Mouse (Mus musculus): ENCODE data around the gene Hist3h2ba.

DNA sequence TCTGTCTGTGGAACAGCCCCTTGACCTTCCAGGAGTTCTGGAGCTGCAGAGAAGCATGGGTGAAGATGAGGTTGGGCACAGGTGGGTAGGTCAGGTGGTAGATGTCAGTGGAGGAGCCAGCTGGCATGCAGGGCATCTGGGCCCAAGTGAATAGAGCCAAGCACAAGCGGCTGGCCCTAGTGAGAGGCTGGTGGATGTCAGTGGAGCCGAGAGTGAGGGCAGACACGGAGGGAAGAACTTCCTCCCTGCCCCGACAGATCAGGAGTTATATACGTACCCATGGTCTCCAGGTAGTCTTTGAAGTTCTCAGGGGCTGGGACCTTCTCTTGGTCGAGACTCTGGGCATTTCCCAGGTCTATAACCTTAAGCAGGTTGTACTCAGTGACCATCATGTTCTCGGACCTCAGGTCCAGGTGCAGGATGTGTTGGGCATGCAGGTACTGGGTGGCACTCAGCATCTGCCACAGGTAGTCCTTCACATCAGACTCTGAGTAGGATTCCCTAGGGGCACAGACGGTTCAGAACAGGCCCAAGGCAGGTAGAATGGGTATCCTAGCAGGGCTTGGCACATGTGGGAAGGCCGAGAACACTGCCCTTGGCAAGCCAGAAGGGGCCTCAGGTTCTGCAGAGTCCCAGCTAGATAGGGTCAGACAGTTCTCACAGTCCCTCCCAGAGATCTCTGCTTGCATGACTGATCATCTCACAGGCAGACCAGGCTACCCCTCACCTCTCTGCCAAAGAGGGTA lies 46.5 kb downstream of the Hist3h2ba start:
- TF ChIP-seq GATA1 (IDR thresholded peaks at IDR 0.05; ENCODE audit: borderline replicate concordance, low read length) (no peak), FLI1 (IDR thresholded peaks at IDR 0.05; ENCODE audit: low read length) (no peak)

Data from megakaryocyte, embryonic 14.5 days (primary cell).